Mouse (Mus musculus) kidney, embryonic 15.5 days (tissue): ENCODE measurements at regions not wholly inside any gene's neighbourhood (a gene's known extent, or its start where the extent isn't known, plus 50 kb on each side); places are given as distances from the start of the nearest gene placed in this dataset.

Experiments
- ATAC-seq: fragments of 200-750 bp; cut with Nextera tagmentation; replicated peaks from 2 replicates; pipeline ENCODE4 v1.8.0; 2017; ENCODE audit warnings: moderate TSS enrichment; ENCODE audit not compliant: low FRiP score
- H3K27ac ChIP-seq: fragments of 300-500 bp; sonication (generic); 2 replicates; pipeline ENCODE4 v1.5.1; 2015; ENCODE audit warnings: mild to moderate bottlenecking, inconsistent platforms
- H3K27me3 ChIP-seq: fragments of 300-500 bp; sonication (generic); 2 replicates; pipeline ENCODE4 v1.6.1; 2015; ENCODE audit warnings: inconsistent platforms
- H3K36me3 ChIP-seq: fragments of 300-500 bp; sonication (generic); 2 replicates; pipeline ENCODE4 v1.6.1; 2015; ENCODE audit warnings: inconsistent platforms
- H3K4me1 ChIP-seq: fragments of 300-500 bp; sonication (generic); 2 replicates; pipeline ENCODE4 v1.6.1; 2015; ENCODE audit warnings: inconsistent platforms
- H3K4me2 ChIP-seq: fragments of 300-500 bp; sonication (generic); 2 replicates; pipeline ENCODE4 v1.6.1; 2015; ENCODE audit warnings: moderate library complexity, mild to moderate bottlenecking, inconsistent platforms
- H3K4me3 ChIP-seq: fragments of 300-500 bp; sonication (generic); replicated peaks from 2 replicates; pipeline ENCODE4 v1.5.1; 2015; ENCODE audit warnings: mild to moderate bottlenecking, inconsistent platforms
- H3K9ac ChIP-seq: fragments of 300-500 bp; sonication (generic); 2 replicates; pipeline ENCODE4 v1.6.1; 2015; ENCODE audit warnings: mild to moderate bottlenecking, inconsistent platforms
- H3K9me3 ChIP-seq: fragments of 300-500 bp; sonication (generic); replicated peaks from 2 replicates; pipeline ENCODE4 v1.6.1; 2016; ENCODE audit warnings: inconsistent platforms
- WGBS: fragments of 180-500 bp; shearing (Covaris S2); methylation state at CpG from one replicate; pipeline ENCODE4 v1.1.7; 2015; ENCODE audit warnings: mixed read lengths; 5-methylcytosine and 5-hydroxymethylcytosine counted together

DNA sequence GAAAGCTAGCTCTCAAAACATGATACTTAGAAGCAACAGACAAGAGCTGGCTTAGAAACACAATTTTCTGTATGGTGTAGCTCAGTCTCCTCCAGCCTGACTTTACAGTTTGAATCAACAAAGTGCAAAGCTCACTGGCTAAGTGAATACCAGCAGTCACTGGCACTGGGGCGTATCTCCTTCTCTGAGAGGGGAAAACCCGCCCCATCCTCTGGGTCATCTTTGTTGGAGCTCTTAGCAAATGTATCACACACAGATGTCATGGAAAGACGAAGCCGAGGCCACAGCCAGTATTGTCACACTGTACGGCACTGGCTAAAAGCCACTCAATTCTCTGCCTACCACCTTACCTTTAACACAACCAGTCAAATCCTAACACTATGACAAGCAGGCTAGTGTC is 267.8 kb downstream of the Bcor start:
- ATAC-seq = no peak
- H3K4me3 ChIP-seq = no peak overlapping the region
- WGBS = 78% methylated on average over 5 of the region's 5 CpGs
- H3K4me1 ChIP-seq = peaks cover 21% of the 10 kb centered on the region
- peaks cover 40% of the 10 kb centered on the region for H3K27me3 ChIP-seq
- no peak overlapping the region for H3K4me2 ChIP-seq
- H3K9me3 ChIP-seq = no peaks in the 10 kb centered on the region
- H3K27ac ChIP-seq = no peak overlapping the region
- no peak overlapping the region for H3K9ac ChIP-seq
- H3K36me3 ChIP-seq = no peaks in the 10 kb centered on the region

DNA sequence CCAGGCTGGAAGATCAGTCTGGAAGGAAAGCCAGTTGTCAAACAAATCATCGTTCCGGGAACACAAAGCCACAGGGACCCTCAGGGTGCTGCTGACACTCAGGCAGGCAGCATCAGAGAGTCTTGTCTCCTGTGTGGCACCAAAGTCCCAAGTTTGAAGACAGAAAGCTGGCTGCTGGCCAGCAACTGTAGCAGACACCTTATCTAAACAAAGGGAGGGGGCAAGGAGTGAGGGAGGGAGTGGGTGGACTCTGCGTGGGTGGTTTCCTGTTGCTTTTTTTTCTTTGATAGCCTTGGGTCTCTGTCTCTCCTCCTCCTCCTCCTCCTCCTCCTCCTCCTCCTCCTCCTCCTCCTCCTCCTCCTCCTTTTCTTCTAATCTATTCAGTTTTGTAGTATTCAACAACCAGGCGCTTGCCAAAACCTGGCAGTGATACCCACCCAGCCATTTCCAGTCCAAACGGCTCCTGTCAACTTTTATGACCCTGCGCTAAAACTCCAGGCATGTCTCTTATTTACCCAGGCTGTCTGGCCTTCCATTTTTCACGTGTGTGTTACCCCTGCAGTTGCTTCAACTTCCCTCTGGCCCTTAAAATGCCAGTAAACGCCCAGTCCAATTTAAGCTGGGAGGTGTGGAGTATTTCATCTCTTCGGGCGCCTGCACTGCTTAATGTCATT is 266.4 kb downstream of the Bcor start:
- Histone ChIP-seq H3K4me1 (peaks cover 21% of the 10 kb centered on the region), H3K4me2 (no peak overlapping the region), H3K9ac (no peak overlapping the region), H3K4me3 (no peak overlapping the region), H3K9me3 (no peaks in the 10 kb centered on the region), H3K27ac (0 out of 2 replicates have a peak overlapping the region, but pooled peaks have one; percentile 18), H3K27me3 (peaks cover 41% of the 10 kb centered on the region), H3K36me3 (no peaks in the 10 kb centered on the region)
- peak; percentile 30 for ATAC-seq
- 30% methylated on average over 10 of the region's 10 CpGs for WGBS

DNA sequence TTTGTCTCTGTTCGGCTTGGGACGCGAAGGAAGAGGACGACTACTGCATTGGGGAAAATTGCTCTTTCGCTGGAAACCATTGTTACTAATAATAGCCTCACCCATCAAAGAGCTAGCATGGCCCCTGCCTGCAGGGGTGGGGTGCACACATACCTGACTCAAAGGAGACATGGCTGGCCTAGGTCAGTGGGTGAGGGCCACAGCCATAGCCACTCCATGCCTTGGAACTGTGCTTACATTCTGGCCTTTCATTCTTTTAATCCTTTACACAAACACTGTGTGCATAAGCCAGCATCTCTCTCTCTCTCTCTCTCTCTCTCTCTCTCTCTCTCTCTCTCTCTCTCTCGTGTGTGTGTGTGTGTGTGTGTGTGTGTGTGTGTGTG is 265.9 kb downstream of the Bcor start:
- Histone ChIP-seq H3K9me3 (no peaks in the 10 kb centered on the region), H3K27me3 (peaks cover 45% of the 10 kb centered on the region), H3K36me3 (no peaks in the 10 kb centered on the region), H3K4me3 (no peak overlapping the region), H3K4me2 (no peak overlapping the region), H3K9ac (no peak overlapping the region), H3K4me1 (peaks cover 21% of the 10 kb centered on the region), H3K27ac (peak overlapping the region; percentile 18; the same call in 1 of the 2 replicates)
- ATAC-seq = no peak
- 33% methylated on average over 5 of the region's 6 CpGs for WGBS

DNA sequence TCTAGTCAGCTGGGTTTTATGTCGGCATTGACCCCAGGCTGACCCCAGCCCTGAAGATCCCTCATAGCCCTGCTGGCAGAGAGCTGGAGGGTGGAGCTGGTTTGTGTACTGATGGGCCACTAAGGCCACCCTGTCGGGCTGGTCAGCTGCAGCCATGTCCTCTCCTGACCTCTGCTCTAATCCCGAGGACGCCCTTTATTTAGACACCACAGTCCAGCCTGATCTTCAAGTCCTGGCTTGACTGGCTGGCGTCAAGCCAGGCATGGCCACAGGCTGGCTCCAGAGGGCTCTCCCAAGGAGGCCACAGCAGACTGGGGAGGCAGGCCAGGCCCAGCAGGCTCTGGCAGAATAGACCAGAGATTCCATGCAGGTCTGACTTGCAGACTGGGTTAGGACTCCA is 264.8 kb downstream of the Bcor start:
- Histone ChIP-seq H3K27ac (no peak overlapping the region), H3K9ac (no peak overlapping the region), H3K4me2 (no peak overlapping the region), H3K4me3 (no peak overlapping the region), H3K36me3 (no peaks in the 10 kb centered on the region), H3K4me1 (peaks cover 21% of the 10 kb centered on the region), H3K9me3 (no peaks in the 10 kb centered on the region), H3K27me3 (peaks cover 46% of the 10 kb centered on the region)
- no peak for ATAC-seq
- 30% methylated on average over 5 of the region's 5 CpGs for WGBS

DNA sequence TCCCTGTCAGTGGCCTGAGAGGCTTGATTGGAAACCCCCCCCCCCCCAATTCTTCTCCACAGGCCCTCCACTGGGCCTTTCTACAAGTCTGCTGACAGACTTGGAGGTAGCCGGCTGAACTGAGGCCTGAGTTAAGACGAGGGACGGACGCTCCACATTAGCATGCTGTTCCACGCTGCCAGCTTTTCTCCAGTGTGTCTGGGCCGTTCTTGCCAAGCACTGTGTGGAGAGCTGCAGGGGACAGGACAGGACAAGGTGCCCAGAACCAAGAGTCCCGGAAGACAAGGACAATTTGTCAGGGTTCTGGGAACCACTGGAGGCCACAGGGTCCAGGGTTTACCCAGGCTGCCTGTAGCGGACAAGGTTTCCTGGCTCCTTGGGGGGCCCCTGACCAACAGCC is 261.9 kb downstream of the Bcor start:
- 88% methylated on average over 8 of the region's 8 CpGs for WGBS
- Histone ChIP-seq H3K36me3 (no peaks in the 10 kb centered on the region), H3K4me3 (no peak overlapping the region), H3K27ac (no peak overlapping the region), H3K9me3 (no peaks in the 10 kb centered on the region), H3K9ac (no peak overlapping the region), H3K4me1 (peaks cover 17% of the 10 kb centered on the region), H3K27me3 (peaks cover 28% of the 10 kb centered on the region), H3K4me2 (no peak overlapping the region)
- ATAC-seq = no peak

DNA sequence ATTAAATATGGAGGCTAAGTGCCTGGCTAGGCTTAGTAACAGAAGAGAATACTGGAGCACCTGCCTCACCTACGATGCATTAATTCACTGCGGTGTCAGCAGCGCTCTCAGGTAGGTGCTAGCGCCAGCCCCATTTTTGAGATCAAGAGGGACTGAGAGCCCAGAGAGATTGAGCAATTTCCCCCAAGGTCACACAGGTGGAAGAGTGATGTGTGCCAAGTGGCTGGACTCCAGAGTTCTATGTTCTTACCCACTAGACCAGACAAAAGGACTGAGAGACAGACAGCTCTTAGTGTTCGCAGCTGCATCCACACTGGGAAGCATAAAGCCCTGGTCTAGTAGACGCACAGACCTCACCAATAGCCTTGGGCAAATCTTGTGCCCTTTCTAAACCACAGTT is 261.1 kb downstream of the Bcor start:
- peaks cover 25% of the 10 kb centered on the region for H3K27me3 ChIP-seq
- H3K36me3 ChIP-seq = no peaks in the 10 kb centered on the region
- no peak for ATAC-seq
- no peak overlapping the region for H3K27ac ChIP-seq
- H3K4me3 ChIP-seq = no peak overlapping the region
- H3K4me2 ChIP-seq = no peak overlapping the region
- H3K4me1 ChIP-seq = peaks cover 11% of the 10 kb centered on the region
- H3K9me3 ChIP-seq = no peaks in the 10 kb centered on the region
- H3K9ac ChIP-seq = no peak overlapping the region
- WGBS = 89% methylated on average over 6 of the region's 6 CpGs

DNA sequence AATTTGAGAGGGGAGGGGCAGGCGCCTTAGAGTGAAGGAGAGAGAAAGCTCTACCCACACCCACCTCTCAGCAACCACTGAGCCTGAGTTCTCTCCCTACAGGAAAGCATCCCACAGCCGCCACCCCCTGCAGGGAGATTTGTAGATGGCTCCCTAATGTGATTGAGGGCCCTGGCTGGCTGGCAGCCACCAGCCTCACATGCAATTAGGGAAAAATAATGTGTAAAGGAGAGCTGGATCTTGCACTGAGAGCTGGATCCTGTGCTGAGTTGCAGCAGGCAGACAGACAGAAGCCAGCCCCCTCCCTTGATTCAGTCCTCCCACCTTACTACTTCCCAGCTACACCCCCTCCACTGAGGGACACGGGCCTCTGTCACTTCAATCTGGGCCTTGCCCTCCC is 260.2 kb downstream of the Bcor start:
- H3K27me3 ChIP-seq = peaks cover 30% of the 10 kb centered on the region

DNA sequence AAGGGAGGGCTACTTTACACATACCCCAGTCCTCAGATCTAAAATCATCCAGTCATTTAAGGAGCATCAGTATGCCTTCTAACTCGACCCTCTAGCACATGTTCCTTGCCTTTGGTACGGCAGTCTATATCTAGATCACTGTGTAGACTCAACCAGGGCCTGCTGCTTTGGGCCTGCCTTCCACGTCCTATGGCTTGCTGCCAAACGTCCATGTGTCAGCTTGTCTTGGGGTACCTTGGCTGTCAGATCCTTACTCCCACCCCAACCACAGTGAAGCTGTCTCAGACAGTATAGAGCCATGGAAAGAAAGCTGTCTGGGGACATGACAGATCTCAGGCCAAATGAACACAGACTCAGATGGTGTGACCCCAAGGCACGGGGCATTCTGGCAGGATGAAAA is 258.4 kb downstream of the Bcor start:
- WGBS = 68% methylated on average over 5 of the region's 5 CpGs
- H3K4me1 ChIP-seq = no peaks in the 10 kb centered on the region
- no peak overlapping the region for H3K27ac ChIP-seq
- no peak overlapping the region for H3K4me2 ChIP-seq
- H3K4me3 ChIP-seq = no peak overlapping the region
- H3K36me3 ChIP-seq = no peaks in the 10 kb centered on the region
- no peak for ATAC-seq
- no peaks in the 10 kb centered on the region for H3K9me3 ChIP-seq
- peaks cover 32% of the 10 kb centered on the region for H3K27me3 ChIP-seq
- no peak overlapping the region for H3K9ac ChIP-seq

More for the DNA sequence above, 260.2 kb downstream of the Bcor start:
- Histone ChIP-seq H3K27ac (no peak overlapping the region), H3K36me3 (no peaks in the 10 kb centered on the region), H3K9ac (no peak overlapping the region), H3K9me3 (no peaks in the 10 kb centered on the region), H3K4me3 (no peak overlapping the region), H3K4me2 (no peak overlapping the region), H3K4me1 (peaks cover 7% of the 10 kb centered on the region)
- 40% methylated on average over 3 of the region's 3 CpGs for WGBS
- ATAC-seq = no peak

DNA sequence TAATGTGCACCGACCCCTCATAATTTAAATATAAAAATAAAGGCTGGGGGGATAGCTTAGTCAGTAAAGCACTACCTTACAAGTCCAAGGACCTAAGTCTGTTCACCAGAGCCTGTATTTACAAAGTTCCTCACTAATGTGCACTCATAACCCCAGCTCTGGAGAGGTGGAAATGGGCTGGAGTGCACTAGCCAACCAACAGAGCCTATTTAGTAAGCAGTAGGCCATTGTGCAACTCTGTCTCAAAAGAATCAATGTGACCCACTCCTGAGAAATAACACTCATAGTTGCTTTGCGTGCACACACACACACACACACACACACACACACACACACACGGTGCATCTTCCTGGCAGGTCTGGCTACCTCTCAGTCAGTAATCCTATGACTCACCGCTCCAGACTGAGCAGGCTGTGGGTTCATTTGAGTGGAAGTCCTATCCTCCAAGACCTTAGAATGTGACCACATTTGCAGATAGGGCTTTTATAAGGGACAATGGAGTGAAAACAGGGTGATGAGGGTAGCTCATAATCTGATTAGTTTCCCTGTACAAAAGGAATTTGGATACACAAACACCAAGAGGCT is 256.9 kb downstream of the Bcor start:
- 93% methylated on average over 4 of the region's 4 CpGs for WGBS
- no peaks in the 10 kb centered on the region for H3K4me1 ChIP-seq
- no peak for ATAC-seq
- H3K9me3 ChIP-seq = no peaks in the 10 kb centered on the region
- no peaks in the 10 kb centered on the region for H3K36me3 ChIP-seq
- H3K27me3 ChIP-seq = peaks cover 43% of the 10 kb centered on the region
- H3K4me2 ChIP-seq = no peak overlapping the region
- no peak overlapping the region for H3K27ac ChIP-seq
- no peak overlapping the region for H3K4me3 ChIP-seq
- H3K9ac ChIP-seq = no peak overlapping the region

DNA sequence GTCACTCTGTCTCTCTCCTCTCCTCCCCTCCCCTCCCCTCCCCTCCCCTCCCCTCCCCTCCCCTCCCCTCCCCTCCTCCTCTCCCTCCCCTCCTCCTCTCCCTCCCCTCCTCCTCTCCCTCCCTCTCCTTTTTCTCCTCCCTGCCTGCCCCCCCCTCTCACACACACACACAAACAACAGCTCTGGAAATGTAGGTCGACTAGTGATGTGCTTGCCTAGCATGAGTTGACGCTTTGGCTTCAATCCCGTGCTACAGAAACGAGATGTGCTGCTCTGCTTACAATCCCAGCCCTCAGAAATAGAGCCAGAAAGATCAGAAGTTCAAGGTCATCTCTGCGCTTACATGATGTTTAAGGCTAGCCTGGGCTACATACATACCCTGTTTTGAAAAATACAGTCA is 254.9 kb downstream of the Bcor start:
- H3K4me2 ChIP-seq = no peak overlapping the region
- no peaks in the 10 kb centered on the region for H3K4me1 ChIP-seq
- H3K27ac ChIP-seq = no peak overlapping the region
- no peaks in the 10 kb centered on the region for H3K9me3 ChIP-seq
- WGBS = 71% methylated on average over 5 of the region's 5 CpGs
- H3K36me3 ChIP-seq = no peaks in the 10 kb centered on the region
- no peak overlapping the region for H3K4me3 ChIP-seq
- no peak for ATAC-seq
- H3K9ac ChIP-seq = no peak overlapping the region
- H3K27me3 ChIP-seq = peaks cover 31% of the 10 kb centered on the region

DNA sequence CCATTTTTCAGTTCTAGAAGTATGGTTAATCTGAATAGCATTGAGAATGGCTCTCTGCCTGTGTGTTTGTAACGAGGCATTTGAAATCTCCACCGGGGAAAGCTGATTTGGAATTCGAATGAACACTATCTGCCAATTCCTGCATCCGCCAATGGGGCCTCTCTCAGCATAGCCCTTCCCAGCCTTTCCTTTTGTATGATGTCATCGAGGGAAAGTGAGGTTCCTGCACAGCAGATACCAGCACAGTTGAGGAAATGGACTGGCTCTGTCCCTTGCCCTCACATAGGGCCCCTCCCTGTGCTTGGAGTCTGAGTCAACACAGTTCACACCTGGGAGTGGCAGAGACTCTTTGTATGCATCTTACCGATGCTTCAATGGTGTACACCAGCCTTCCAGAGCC is 253.0 kb downstream of the Bcor start:
- Histone ChIP-seq H3K36me3 (no peaks in the 10 kb centered on the region), H3K27ac (no peak overlapping the region), H3K27me3 (peaks cover 28% of the 10 kb centered on the region), H3K4me3 (no peak overlapping the region), H3K9ac (no peak overlapping the region), H3K4me2 (no peak overlapping the region), H3K9me3 (no peaks in the 10 kb centered on the region), H3K4me1 (no peaks in the 10 kb centered on the region)
- ATAC-seq = no peak
- WGBS = 72% methylated on average over 6 of the region's 6 CpGs

DNA sequence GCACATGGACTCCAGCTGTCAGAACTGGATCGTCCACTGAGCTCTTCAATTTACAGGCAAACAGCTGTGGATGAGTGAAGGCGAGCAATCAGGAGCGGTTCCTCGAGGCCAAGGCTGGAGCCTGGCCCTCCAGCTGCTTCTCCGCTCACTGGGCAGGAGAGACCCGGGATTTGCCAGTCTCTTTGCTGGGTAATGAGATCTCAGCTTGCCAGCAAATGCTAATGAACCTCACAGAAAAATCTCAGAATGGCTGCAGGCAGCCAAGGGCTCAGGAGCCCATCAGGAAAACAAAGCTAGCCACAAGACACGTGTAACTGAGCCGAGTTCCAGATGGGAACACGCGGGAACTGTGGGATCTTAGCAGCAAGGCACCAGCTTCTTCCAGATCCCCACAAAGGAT is 244.2 kb downstream of the Bcor start:
- H3K4me1 ChIP-seq = no peaks in the 10 kb centered on the region
- ATAC-seq = no peak
- no peaks in the 10 kb centered on the region for H3K36me3 ChIP-seq
- no peak overlapping the region for H3K9ac ChIP-seq
- 75% methylated on average over 10 of the region's 10 CpGs for WGBS
- no peak overlapping the region for H3K4me3 ChIP-seq
- H3K4me2 ChIP-seq = no peak overlapping the region
- H3K27ac ChIP-seq = no peak overlapping the region
- H3K9me3 ChIP-seq = no peaks in the 10 kb centered on the region
- peaks cover 42% of the 10 kb centered on the region; the same call in 1 of the 2 replicates for H3K27me3 ChIP-seq

DNA sequence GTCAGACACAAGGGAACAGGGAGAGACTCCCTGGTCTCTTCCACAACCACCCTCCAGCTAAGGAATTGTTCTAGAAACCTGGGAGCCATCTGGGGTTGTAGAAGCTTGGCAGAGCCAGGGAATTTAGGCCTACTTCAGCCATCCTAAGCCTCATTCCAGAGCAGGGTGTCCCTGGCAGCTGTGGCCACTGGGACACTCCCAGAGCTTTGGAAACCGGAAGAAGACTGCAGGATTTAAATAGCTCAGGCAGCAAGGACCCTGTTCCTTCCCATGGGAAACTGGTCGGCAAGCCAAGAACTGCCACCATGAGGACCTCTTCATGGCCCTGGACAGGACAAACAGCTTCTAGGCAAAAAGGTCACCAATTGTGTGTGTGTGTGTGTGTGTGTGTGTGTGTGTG is 239.9 kb downstream of the Bcor start:
- Histone ChIP-seq H3K36me3 (no peaks in the 10 kb centered on the region), H3K9me3 (no peaks in the 10 kb centered on the region), H3K4me1 (no peaks in the 10 kb centered on the region), H3K27me3 (peaks cover 33% of the 10 kb centered on the region), H3K9ac (no peak overlapping the region), H3K4me3 (no peak overlapping the region), H3K4me2 (no peak overlapping the region), H3K27ac (no peak overlapping the region)
- WGBS = 50% methylated on average over 2 of the region's 2 CpGs
- no peak for ATAC-seq
